Comparison of ENCODE assay signal across 12 mouse cellular contexts in the genomic region with DNA sequence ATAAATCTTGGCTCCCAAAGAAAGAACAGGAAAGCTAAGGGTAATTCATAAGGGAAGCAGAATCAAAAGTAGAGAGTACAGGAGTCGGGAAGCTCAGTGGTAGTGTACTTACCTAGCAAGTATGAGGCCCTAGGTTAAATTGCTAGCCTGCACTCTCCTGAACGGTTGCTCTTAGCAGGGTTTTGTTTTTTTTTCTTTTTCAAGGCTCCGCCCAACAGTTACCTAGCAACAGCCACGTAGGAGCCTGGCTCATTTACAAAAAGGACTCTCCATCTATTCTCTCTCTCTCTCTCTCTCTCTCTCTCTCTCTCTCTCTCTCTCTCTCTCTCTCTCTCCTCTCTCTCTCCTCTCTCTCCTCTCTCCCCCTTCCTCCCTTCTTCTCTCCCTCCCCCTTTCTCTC. TPM values are rescaled to one million over a fixed set of nuclear protein-coding genes. Genes with fewer than 3 reads are reported as not detected.
DNase-seq lines count a peak whose midpoint lies in the region; ATAC-seq and TF ChIP-seq lines count a peak whose summit lies in the region.
"Had no signal": no experiment of that assay in that cellular context is flagged by ENCODE, and none has a peak within 500 bp of the region (broad histone marks: within the 10 kb centered on the region; RNA-seq: fewer than 3 reads in every experiment).

No protein-coding gene starts in this region.

- no peak overlapping the region for H3K4me3 ChIP-seq in lung, embryonic 14.5 days (ENCODE audit: low read depth, low read length)
- 0 out of 2 replicates have a peak overlapping the region, but pooled peaks have one; percentile 1 for H3K4me3 ChIP-seq in hindbrain, embryonic 10.5 days
- no peak overlapping the region for H3K4me3 ChIP-seq in neural tube, embryonic 12.5 days
- H3K4me3 ChIP-seq in intestine, embryonic 16.5 days (ENCODE audit: low read length), result no peak overlapping the region
- H3K4me3 ChIP-seq: intestine, embryonic 15.5 days; limb, embryonic 15.5 days had no signal

- no peak for TF ChIP-seq POLR2A in brain, embryonic 14.5 days (IDR thresholded peaks at IDR 0.05; ENCODE audit: borderline replicate concordance, extremely low read depth, insufficient read depth, insufficient read length, poor library complexity, severe bottlenecking)

- 0 out of 2 replicates have a peak, but pooled peaks cover 5% of the 10 kb centered on the region for H3K27me3 ChIP-seq in lung, embryonic 14.5 days (ENCODE audit: insufficient read depth, low read length)
- peaks cover 27% of the 10 kb centered on the region for H3K27me3 ChIP-seq in hindbrain, embryonic 10.5 days (ENCODE audit: insufficient read depth, poor library complexity, severe bottlenecking)
- H3K27me3 ChIP-seq in neural tube, embryonic 12.5 days (replicated peaks), result no peaks in the 10 kb centered on the region
- H3K27me3 ChIP-seq in intestine, embryonic 16.5 days (replicated peaks; ENCODE audit: control insufficient read depth, insufficient read depth, low read length), result no peaks in the 10 kb centered on the region
- H3K27me3 ChIP-seq: limb, embryonic 15.5 days had no signal

- no peak for ATAC-seq in lung, embryonic 14.5 days (ENCODE audit: insufficient read depth)
- ATAC-seq in neural tube, embryonic 12.5 days (ENCODE audit: low FRiP score, low read depth), result no peak
- no peak for ATAC-seq in intestine, embryonic 16.5 days
- ATAC-seq: intestine, embryonic 15.5 days had no signal

- 23% methylated on average over 4 of the region's 4 CpGs for WGBS in lung, embryonic 14.5 days
- 29% methylated on average over 4 of the region's 4 CpGs for WGBS in hindbrain, embryonic 10.5 days
- 19% methylated on average over 4 of the region's 4 CpGs for WGBS in neural tube, embryonic 12.5 days
- 30% methylated on average over 4 of the region's 4 CpGs for WGBS in intestine, embryonic 16.5 days

- H3K4me1 ChIP-seq in lung, embryonic 14.5 days (ENCODE audit: insufficient read depth), result no peaks in the 10 kb centered on the region
- H3K4me1 ChIP-seq in hindbrain, embryonic 10.5 days (replicated peaks), result peaks cover 34% of the 10 kb centered on the region
- peaks cover 24% of the 10 kb centered on the region for H3K4me1 ChIP-seq in neural tube, embryonic 12.5 days
- H3K4me1 ChIP-seq in intestine, embryonic 16.5 days (ENCODE audit: control insufficient read depth, insufficient read depth, low read length), result peaks cover 1% of the 10 kb centered on the region

- peak overlapping the region; percentile 29; the same call in 1 of the 2 replicates for H3K4me2 ChIP-seq in lung, embryonic 14.5 days
- peak overlapping the region; percentile 38 for H3K4me2 ChIP-seq in neural tube, embryonic 12.5 days (replicated peaks)
- no peak overlapping the region for H3K4me2 ChIP-seq in intestine, embryonic 16.5 days (ENCODE audit: low read depth, low read length)
- H3K4me2 ChIP-seq: intestine, embryonic 15.5 days; limb, embryonic 15.5 days had no signal

- no peaks in the 10 kb centered on the region for H3K36me3 ChIP-seq in lung, embryonic 14.5 days (ENCODE audit: insufficient read depth)
- H3K36me3 ChIP-seq in hindbrain, embryonic 10.5 days, result no peaks in the 10 kb centered on the region
- H3K36me3 ChIP-seq in neural tube, embryonic 12.5 days, result no peaks in the 10 kb centered on the region
- H3K36me3 ChIP-seq in intestine, embryonic 16.5 days (ENCODE audit: control insufficient read depth, insufficient read depth, low read length), result no peaks in the 10 kb centered on the region
- H3K36me3 ChIP-seq: intestine, embryonic 15.5 days; limb, embryonic 15.5 days had no signal

- H3K9me3 ChIP-seq in lung, embryonic 14.5 days (ENCODE audit: low read depth, low read length), result no peaks in the 10 kb centered on the region
- H3K9me3 ChIP-seq in hindbrain, embryonic 10.5 days, result no peaks in the 10 kb centered on the region
- H3K9me3 ChIP-seq in neural tube, embryonic 12.5 days, result no peaks in the 10 kb centered on the region
- H3K9me3 ChIP-seq in intestine, embryonic 16.5 days (ENCODE audit: control insufficient read depth, low read length), result no peaks in the 10 kb centered on the region
- H3K9me3 ChIP-seq: intestine, embryonic 15.5 days; limb, embryonic 15.5 days had no signal

- TF ChIP-seq CTCF in lung, embryonic 14.5 days (IDR thresholded peaks at IDR 0.05; ENCODE audit: low read depth), result no peak
- no peak for TF ChIP-seq CTCF in brain, embryonic 14.5 days (IDR thresholded peaks at IDR 0.05; ENCODE audit: borderline replicate concordance, extremely low read depth, insufficient read depth, insufficient read length)

- intact Hi-C loops in gastrocnemius, postnatal 36 days (cut with DNase I), result loop anchor here (5.0 kb wide), 1 partner anchor 267 kb away; no protein-coding TSS in a partner anchor

- H3K27ac ChIP-seq in lung, embryonic 14.5 days (ENCODE audit: low read depth), result no peak overlapping the region
- peak overlapping the region; percentile 56 for H3K27ac ChIP-seq in hindbrain, embryonic 10.5 days
- H3K27ac ChIP-seq in neural tube, embryonic 12.5 days, result no peak overlapping the region
- H3K27ac ChIP-seq in intestine, embryonic 16.5 days (ENCODE audit: low read length), result no peak overlapping the region
- H3K27ac ChIP-seq: intestine, embryonic 15.5 days; limb, embryonic 15.5 days had no signal

- H3K9ac ChIP-seq in lung, embryonic 14.5 days, result no peak overlapping the region
- H3K9ac ChIP-seq in neural tube, embryonic 12.5 days, result no peak overlapping the region
- H3K9ac ChIP-seq in intestine, embryonic 16.5 days (ENCODE audit: low read depth, low read length), result no peak overlapping the region
- H3K9ac ChIP-seq: intestine, embryonic 15.5 days; limb, embryonic 15.5 days had no signal

- peak; percentile 52 for DNase-seq in lung, embryonic 14.5 days
- no peak for DNase-seq in lung, postnatal 25 days (ENCODE audit: low spot score)
- peak; percentile 85 for DNase-seq in brain, embryonic 14.5 days (ENCODE audit: low read depth)
- DNase-seq in hindbrain, embryonic 10.5 days (ENCODE audit: low spot score), result no peak
- DNase-seq in gastrocnemius, postnatal 36 days, result no peak
- no peak for DNase-seq in heart, adult 9 months (ENCODE audit: low spot score in 2 of 2)
- DNase-seq: cerebellum, adult 8-10 months had no signal

RNA-seq across cellular contexts. Expression of a gene that starts 4.2 kb away (rescaled TPM):
- 26.7 and 29.5 TPM in 2 replicates for polyA plus RNA-seq in lung, embryonic 14.5 days (2014; fragmentation: Nextera tagmentation; extraction: Ambion mirVana)
- 44.9 TPM in 2 replicates for polyA plus RNA-seq in brain, embryonic 14.5 days (2012; rRNA removed)
- polyA plus RNA-seq in hindbrain, embryonic 10.5 days (2016; fragmentation: Nextera tagmentation; extraction: Ambion mirVana), result 31.6 and 32.0 TPM in 2 replicates
- polyA plus RNA-seq in neural tube, embryonic 12.5 days (2016; fragmentation: Nextera tagmentation; extraction: Ambion mirVana), result 28.1 and 30.9 TPM in 2 replicates
- total RNA-seq in gastrocnemius, postnatal 36 days (2021), result 10 to 100 TPM; 19.1 to 20.5 TPM
- 16.2 and 16.4 TPM in 2 replicates for polyA plus RNA-seq in intestine, embryonic 16.5 days (2015; fragmentation: Nextera tagmentation; extraction: Ambion mirVana)

RNA-seq across cellular contexts. Expression of a gene that starts 42.1 kb away (rescaled TPM):
- polyA plus RNA-seq in lung, embryonic 14.5 days (2014; fragmentation: Nextera tagmentation; extraction: Ambion mirVana), result not detected in 2 replicates
- polyA plus RNA-seq in brain, embryonic 14.5 days (2012; rRNA removed), result 4.6 and 17.0 TPM in 2 replicates
- 0.24 and 0.92 TPM in 2 replicates for polyA plus RNA-seq in hindbrain, embryonic 10.5 days (2016; fragmentation: Nextera tagmentation; extraction: Ambion mirVana)
- 5.3 and 5.8 TPM in 2 replicates for polyA plus RNA-seq in neural tube, embryonic 12.5 days (2016; fragmentation: Nextera tagmentation; extraction: Ambion mirVana)
- total RNA-seq in gastrocnemius, postnatal 36 days (2021), result under 1 TPM; 0.12 to 0.18 TPM
- polyA plus RNA-seq in intestine, embryonic 16.5 days (2015; fragmentation: Nextera tagmentation; extraction: Ambion mirVana), result 0.27 and 0.32 TPM in 2 replicates
- total RNA-seq: neutrophil, adult 5-6 weeks had no signal
- polyA plus RNA-seq: limb, embryonic 15.5 days had no signal

Comparison
In these comparisons a context has a peak if more than half of its experiments do, and no peak if none do; other contexts are left out.
1. DNase-seq: peak in lung, embryonic 14.5 days (single experiment) and brain, embryonic 14.5 days (single experiment); none in lung, postnatal 25 days (single experiment), hindbrain, embryonic 10.5 days (single experiment), gastrocnemius, postnatal 36 days (0 of 2) and heart, adult 9 months (0 of 2).